Mouse (Mus musculus): ENCODE measurements at regions not wholly inside any gene's neighbourhood (a gene's known extent, or its start where the extent isn't known, plus 50 kb on each side); places are given as distances from the start of the nearest gene placed in this dataset.

- no peak for DNase-seq (ENCODE audit: low read depth, low spot score)
Observed at GRCm38 (mm10) chr3:128429706-128430105, 533.6 kb upstream of the Fam241a start.

GRCm38 (mm10) chr3:128415568-128415967, 519.4 kb upstream of the Fam241a start:
- no peak for DNase-seq (ENCODE audit: low read depth, low spot score)

- no peak for DNase-seq (ENCODE audit: low read depth, low spot score)
Observed at GRCm38 (mm10) chr3:128413481-128413880, 517.4 kb upstream of the Fam241a start.

GRCm38 (mm10) chr3:128412157-128412556, 516.0 kb upstream of the Fam241a start:
- DNase-seq (ENCODE audit: low read depth, low spot score) = no peak

- no peak for DNase-seq (ENCODE audit: low read depth, low spot score)
Observed at GRCm38 (mm10) chr3:128394805-128395204, 498.7 kb upstream of the Fam241a start.

- DNase-seq (ENCODE audit: low read depth, low spot score) = no peak
Observed at GRCm38 (mm10) chr3:128380579-128380978, 484.5 kb upstream of the Fam241a start.

GRCm38 (mm10) chr3:128369521-128370127, 473.5 kb upstream of the Fam241a start:
- DNase-seq (ENCODE audit: low read depth, low spot score) = no peak

GRCm38 (mm10) chr3:128362310-128362709, 466.2 kb upstream of the Fam241a start:
- no peak for DNase-seq (ENCODE audit: low read depth, low spot score)

GRCm38 (mm10) chr3:128349123-128349522, 453.0 kb upstream of the Fam241a start:
- peak; percentile 54 for DNase-seq (ENCODE audit: low read depth, low spot score)

GRCm38 (mm10) chr3:128347782-128348574, 451.9 kb upstream of the Fam241a start:
- no peak for DNase-seq (ENCODE audit: low read depth, low spot score)

- no peak for DNase-seq (ENCODE audit: low read depth, low spot score)
Observed at GRCm38 (mm10) chr3:128337508-128337907, 441.4 kb upstream of the Fam241a start.

- peak; percentile 77 for DNase-seq (ENCODE audit: low read depth, low spot score)
Observed at GRCm38 (mm10) chr3:128337031-128337430, 440.9 kb upstream of the Fam241a start.

- no peak for DNase-seq (ENCODE audit: low read depth, low spot score)
Observed at GRCm38 (mm10) chr3:128327677-128328076, 431.6 kb upstream of the Fam241a start.

- no peak for DNase-seq (ENCODE audit: low read depth, low spot score)
Observed at GRCm38 (mm10) chr3:128301312-128301711, 405.2 kb upstream of the Fam241a start.

GRCm38 (mm10) chr3:128298110-128298509, 402.0 kb upstream of the Fam241a start:
- DNase-seq (ENCODE audit: low read depth, low spot score) = no peak

GRCm38 (mm10) chr3:128287846-128288245, 391.7 kb upstream of the Fam241a start:
- no peak for DNase-seq (ENCODE audit: low read depth, low spot score)

GRCm38 (mm10) chr3:128285214-128285613, 389.1 kb upstream of the Fam241a start:
- no peak for DNase-seq (ENCODE audit: low read depth, low spot score)

GRCm38 (mm10) chr3:128280626-128281025, 384.5 kb upstream of the Fam241a start:
- no peak for DNase-seq (ENCODE audit: low read depth, low spot score)

- no peak for DNase-seq (ENCODE audit: low read depth, low spot score)
Observed at GRCm38 (mm10) chr3:128270576-128270975, 374.5 kb upstream of the Fam241a start.

GRCm38 (mm10) chr3:128261208-128261607, 365.1 kb upstream of the Fam241a start:
- DNase-seq (ENCODE audit: low read depth, low spot score) = no peak

GRCm38 (mm10) chr3:128247816-128248215, 351.7 kb upstream of the Fam241a start:
- DNase-seq (ENCODE audit: low read depth, low spot score) = no peak

- no peak for DNase-seq (ENCODE audit: low read depth, low spot score)
Observed at GRCm38 (mm10) chr3:128239813-128240421, 343.8 kb upstream of the Fam241a start.

- DNase-seq (ENCODE audit: low read depth, low spot score) = no peak
Observed at GRCm38 (mm10) chr3:128230390-128230789, 334.3 kb upstream of the Fam241a start.
